Mouse (Mus musculus) mesoderm, embryonic 11.5 days (tissue): ENCODE measurements around the gene Slc34a1.
A peak's percentile ranks its signal among the peaks of the same experiment; 100 is the strongest.

Experiments used
- DNase-seq: peaks from one replicate; pipeline ENCODE4 v3.0.0-alpha.2; 2012; ENCODE audit warnings: low read depth, low spot score

Slc34a1 gene

GRCm38 (mm10) chr13:55443799-55444285, 45.9 kb downstream of the Slc34a1 start:
- DNase-seq = no peak

DNA sequence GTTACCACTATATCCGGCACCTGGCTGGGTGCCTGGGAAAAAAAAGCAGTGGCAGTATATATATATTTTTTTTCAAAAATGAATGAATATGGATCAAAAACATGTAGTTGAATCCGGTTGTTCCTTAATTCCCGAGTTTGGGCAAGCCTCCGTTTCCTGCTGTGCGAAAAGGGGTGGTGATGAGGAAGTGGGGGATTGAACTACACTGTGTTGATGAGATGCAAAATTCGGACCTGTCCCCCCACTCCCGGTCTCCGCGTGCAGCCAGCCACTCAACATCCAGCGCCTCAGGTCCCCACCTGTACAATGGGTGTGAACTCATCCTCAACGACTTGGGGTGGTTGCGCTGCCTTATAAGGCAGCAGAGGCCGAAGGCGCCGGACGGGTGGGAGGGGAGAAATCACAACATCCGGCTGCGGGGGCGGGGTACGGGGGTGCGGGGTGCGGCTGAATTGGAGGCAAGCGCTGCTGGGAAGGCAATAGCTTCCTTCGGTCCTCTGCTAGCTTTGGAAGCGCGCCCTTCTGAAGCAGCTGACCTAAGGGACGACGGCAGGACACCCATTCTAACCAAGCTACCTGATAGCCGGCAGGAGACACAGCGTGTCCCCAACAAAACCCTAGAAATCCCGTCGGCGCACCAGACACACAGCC, 46.4 kb downstream of the Slc34a1 start:
- no peak for DNase-seq

GRCm38 (mm10) chr13:55444937-55445315, 46.9 kb downstream of the Slc34a1 start, which contains the start of gene Grk6:
Gene Grk6 (plus strand): TSS chr13:55445072.
- peak; percentile 99 for DNase-seq

GRCm38 (mm10) chr13:55445361-55446091, 47.5 kb downstream of the Slc34a1 start:
- peak; percentile 50 for DNase-seq

DNA sequence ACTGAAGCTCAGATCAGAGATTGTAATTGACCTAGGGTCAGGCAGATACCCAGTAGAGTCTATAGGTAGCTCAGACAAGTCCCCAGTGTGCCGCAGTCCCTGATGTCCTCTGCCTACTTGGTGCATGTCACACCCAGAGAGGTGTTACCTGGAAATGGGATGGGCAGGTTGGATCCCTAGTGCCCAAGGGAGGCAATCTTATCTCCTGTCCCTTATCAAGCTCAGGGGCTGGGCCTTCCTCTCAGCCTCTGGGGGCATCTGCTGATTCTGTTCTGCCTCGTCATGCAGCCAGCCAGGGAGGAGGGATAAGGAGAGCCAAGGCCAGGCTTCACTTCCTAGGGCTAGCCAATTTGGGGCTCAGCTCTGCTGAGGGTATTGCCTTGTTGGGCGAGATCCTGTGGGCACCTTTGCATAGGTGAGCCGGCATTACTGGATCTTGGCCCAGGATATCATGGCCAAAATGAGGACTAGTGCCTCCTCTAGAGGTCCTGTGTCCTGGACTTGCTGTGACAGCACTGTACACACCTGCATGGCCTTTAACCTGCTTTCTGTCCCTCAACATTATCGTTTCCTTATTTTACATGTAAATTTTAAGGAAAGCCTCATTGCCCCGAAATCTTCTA, 48.6 kb downstream of the Slc34a1 start:
- DNase-seq = no peak

DNA sequence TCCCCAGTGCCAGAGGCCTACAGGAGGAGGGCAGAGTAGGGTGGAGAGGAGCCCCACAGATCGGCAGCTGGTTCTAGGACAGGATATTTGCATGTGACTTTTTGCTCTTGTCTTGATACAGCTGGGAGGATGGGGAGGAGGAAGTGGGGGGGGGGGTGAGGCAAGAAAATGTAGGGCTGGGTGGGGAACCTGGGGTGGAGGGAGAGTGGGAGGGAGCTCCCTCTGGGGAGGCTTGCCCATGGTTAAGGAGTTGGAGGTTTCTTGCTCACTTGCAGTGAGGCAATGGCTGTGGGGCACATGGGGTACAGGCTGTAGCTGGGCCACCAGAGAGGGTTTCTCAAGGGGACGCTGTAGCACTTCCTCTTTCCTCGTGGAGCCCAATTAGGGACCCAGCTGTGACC, 49.6 kb downstream of the Slc34a1 start:
- DNase-seq = no peak

- no peak for DNase-seq
These were observed 50.1 kb downstream of the Slc34a1 start for GRCm38 (mm10) chr13:55448131-55448530.

- no peak for DNase-seq
These were observed 51.2 kb downstream of the Slc34a1 start for GRCm38 (mm10) chr13:55449205-55449604.

DNA sequence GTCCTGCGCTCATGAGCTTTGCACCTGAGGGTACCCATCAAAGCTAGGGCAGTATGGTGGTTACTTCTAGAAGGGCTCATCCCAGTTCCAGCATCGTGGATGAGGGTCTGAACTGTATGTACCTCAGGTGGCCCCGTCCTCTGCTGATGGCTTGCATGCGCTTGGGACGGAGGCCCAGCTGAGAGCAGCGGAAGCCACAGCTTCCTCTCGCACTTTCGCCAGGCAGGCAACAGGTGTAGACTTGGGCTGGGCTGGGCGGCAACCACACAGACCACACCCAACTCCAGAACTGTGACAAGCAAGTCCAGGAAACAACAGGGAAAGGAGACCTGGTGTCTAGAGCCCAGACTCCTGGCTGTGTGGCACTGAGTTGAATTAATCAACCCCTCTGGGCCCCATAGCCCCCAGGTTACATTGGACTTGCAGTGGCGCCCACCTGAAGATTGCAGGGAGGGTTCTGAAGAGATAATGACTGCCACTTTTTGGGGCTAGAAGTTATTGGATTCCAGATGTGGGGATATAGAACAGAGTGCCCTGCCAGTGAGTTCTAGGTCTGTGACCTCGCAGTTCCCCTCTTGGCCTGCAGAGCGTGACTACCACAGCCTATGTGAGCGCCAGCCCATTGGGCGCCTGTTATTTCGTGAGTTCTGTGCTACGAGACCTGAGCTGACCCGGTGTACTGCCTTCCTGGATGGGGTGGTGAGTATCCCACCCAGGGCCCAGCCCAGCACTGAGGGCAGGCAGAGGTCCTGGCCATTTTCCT, 51.9 kb downstream of the Slc34a1 start:
- no peak for DNase-seq

DNA sequence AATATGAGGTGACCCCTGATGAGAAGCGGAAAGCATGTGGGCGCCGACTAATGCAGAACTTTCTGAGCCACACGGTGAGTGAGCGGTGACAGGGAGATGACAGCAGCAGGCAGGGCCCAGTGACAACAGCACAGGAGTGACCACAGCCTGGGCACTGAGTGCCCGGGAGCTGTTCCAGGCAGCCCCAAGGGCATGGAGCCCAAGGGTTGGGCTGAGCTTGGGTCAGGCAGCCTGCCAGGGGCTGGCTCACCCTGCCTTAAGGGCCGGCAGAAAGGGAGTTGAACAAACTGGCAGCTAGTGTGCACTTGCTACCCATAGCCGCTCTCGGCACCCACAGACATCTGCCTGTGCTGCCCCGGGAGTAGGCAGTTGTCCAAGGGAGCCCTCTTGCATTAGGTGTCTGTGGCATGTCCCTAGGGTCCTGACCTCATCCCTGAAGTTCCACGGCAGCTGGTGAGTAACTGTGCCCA, 52.6 kb downstream of the Slc34a1 start:
- DNase-seq = no peak

DNA sequence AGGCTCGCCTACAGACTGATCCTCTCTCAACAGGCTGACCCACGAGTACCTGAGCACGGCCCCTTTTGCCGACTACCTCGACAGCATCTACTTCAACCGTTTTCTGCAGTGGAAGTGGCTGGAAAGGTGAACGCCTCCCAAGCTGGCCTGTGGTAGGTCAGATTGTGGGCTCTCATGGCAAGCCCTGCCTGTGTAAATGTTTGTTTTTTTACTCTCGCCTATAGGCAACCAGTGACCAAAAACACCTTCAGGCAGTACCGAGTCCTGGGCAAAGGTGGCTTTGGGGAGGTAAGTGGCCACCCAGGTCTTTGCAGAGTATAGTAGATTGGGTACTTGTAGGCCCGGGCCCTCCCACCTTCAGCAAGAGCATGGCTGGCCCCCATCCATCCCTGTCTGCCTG, 53.3 kb downstream of the Slc34a1 start:
- no peak for DNase-seq

GRCm38 (mm10) chr13:55451785-55452549, 54.0 kb downstream of the Slc34a1 start:
- no peak for DNase-seq

DNA sequence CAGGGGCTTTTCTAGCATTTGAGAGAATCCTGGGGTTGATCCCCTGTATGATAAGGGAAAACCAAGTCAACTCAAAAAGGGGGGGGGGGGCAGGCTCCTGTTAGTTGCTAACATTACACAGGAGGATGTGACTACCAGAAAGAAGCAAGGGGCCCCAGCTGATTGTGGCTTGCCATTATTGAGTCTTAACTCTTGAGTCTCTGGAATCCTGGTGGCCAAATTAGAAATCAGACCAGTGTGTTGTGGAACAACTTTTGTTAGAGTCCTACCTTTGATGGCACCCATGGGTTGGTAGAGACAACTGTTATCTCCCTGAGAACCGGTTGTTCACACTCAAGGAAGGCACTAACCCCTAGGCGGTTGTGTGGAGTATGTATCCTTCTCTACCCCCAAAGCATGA, 65.0 kb downstream of the Slc34a1 start:
- no peak for DNase-seq

- no peak for DNase-seq
These were observed 65.5 kb downstream of the Slc34a1 start for GRCm38 (mm10) chr13:55463399-55464026.

- peak; percentile 89 for DNase-seq
These were observed 66.3 kb downstream of the Slc34a1 start, which contains the start of gene Prr7 for GRCm38 (mm10) chr13:55464027-55464884. Gene Prr7 (plus strand): TSS chr13:55464267.

DNA sequence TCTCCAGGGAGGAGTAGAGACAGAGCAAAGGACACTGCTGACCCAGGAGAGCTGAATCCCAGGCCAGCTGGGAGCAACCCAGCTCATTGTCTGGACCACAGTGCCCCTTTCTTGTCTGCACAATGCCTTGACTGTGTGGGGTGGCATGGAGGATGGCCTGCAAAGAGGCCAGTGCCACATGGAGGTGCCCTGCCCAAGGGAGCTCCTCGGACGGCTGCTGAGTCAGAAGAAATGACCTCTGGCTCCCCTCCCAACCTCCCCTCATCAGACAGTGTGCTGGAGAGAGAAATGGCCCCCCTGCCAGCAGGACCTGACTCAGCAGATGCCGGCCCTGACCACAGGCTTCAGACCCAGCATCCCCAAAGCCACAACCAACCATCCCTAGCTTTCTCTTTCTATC, 67.2 kb downstream of the Slc34a1 start:
- no peak for DNase-seq
